Mouse (Mus musculus) liver, embryonic 14.5 days (tissue): ENCODE results near the gene Mecom. TPM values are rescaled to one million over a fixed set of nuclear protein-coding genes. Genes with fewer than 3 reads are reported as not detected.

Source experiments
- ATAC-seq: fragments of 200-750 bp; cut with Nextera tagmentation; 2 replicates; pipeline ENCODE4 v1.8.0; 2017; ENCODE audit warnings: moderate number of reproducible peaks, mild to moderate bottlenecking, moderate library complexity; ENCODE audit not compliant: insufficient read depth
- DNase-seq, 3 experiments: peaks; one replicate each; pipeline ENCODE4 v3.0.0-alpha.2; 2012 to 2013; ENCODE audit warnings: low read depth in 3 of 3, low spot score in 3 of 3
- H3K27ac ChIP-seq: fragments of 300-500 bp; sonication (generic); 2 replicates; pipeline ENCODE4 v1.5.1; 2014; ENCODE audit warnings: moderate library complexity, mild to moderate bottlenecking, control low read depth, inconsistent platforms
- H3K27me3 ChIP-seq: fragments of 300-500 bp; sonication (generic); 2 replicates; pipeline ENCODE4 v1.6.1; 2014; ENCODE audit warnings: mild to moderate bottlenecking, low read length, moderate library complexity; ENCODE audit not compliant: control insufficient read depth, insufficient read depth
- H3K36me3 ChIP-seq: fragments of 300-500 bp; sonication (generic); replicated peaks from 2 replicates; pipeline ENCODE4 v1.6.1; 2014; ENCODE audit warnings: low read depth; ENCODE audit not compliant: control insufficient read depth, insufficient read depth
- H3K4me1 ChIP-seq, 2 experiments: fragments of 200-500 bp in 1 of 2; fragments of 300-500 bp in 1 of 2; sonication (generic) in 1 of 2; replicated peaks; 2 replicates each; pipeline ENCODE4 v1.6.1; 2012 to 2014; ENCODE audit warnings: antibody characterized with exemption in 1 of 2, inconsistent platforms in 1 of 2, low read length in 1 of 2; ENCODE audit not compliant: control insufficient read depth in 2 of 2, insufficient read depth in 2 of 2
- H3K4me2 ChIP-seq: fragments of 300-500 bp; sonication (generic); 2 replicates; pipeline ENCODE4 v1.6.1; 2014; ENCODE audit warnings: low read depth, mild to moderate bottlenecking, control low read depth, moderate library complexity
- H3K4me3 ChIP-seq, 2 experiments: fragments of 200-500 bp in 1 of 2; fragments of 300-500 bp in 1 of 2; sonication (generic) in 1 of 2; 2 replicates each; pipeline ENCODE4 v1.5.1; 2012 to 2014; ENCODE audit warnings: low read depth in 2 of 2, low read length in 2 of 2, mild to moderate bottlenecking in 2 of 2, control low read depth in 1 of 2, inconsistent platforms in 1 of 2, moderate library complexity in 1 of 2; ENCODE audit not compliant: insufficient read depth in 1 of 2
- H3K9ac ChIP-seq: fragments of 300-500 bp; sonication (generic); replicated peaks from 2 replicates; pipeline ENCODE4 v1.6.1; 2014; ENCODE audit warnings: mild to moderate bottlenecking, control low read depth, moderate library complexity
- H3K9me3 ChIP-seq: fragments of 300-500 bp; sonication (generic); 2 replicates; pipeline ENCODE4 v1.6.1; 2016; ENCODE audit warnings: low read length, mixed read lengths; ENCODE audit not compliant: control insufficient read depth
- CTCF ChIP-seq: IDR thresholded peaks from 2 replicates; pipeline ENCODE4 v1.5.1; 2016; ENCODE audit warnings: antibody characterized with exemption, low read depth, control low read depth
- EP300 ChIP-seq: IDR thresholded peaks from 2 replicates; pipeline ENCODE4 v1.6.1; 2016; ENCODE audit warnings: antibody characterized with exemption, low read depth
- WGBS: fragments of 180-500 bp; shearing (Covaris S2); extraction: QIAGEN DNeasy Blood & Tissue Kit; methylation state at CpG from one replicate; pipeline ENCODE4 v1.1.7; 2014; ENCODE audit not compliant: insufficient replicate concordance; 5-methylcytosine and 5-hydroxymethylcytosine counted together
- polyA plus RNA-seq, 2 experiments: library from polyadenylated mRNA; depleted of rRNA in 1 of 2; stranded (reverse) in 1 of 2; unstranded in 1 of 2; fragments of >200 nt; fragmentation: Nextera tagmentation in 1 of 2; extraction: Ambion mirVana in 1 of 2; gene quantifications; 2 replicates each; pipeline versions ENCODE4 v1.2.1 to v1.2.3; 2012 to 2014

Gene Mecom
- polyA plus RNA-seq, 2 experiments, result 0.67 to 0.75 TPM

GRCm38 (mm10) chr3:30071271-30071670, 476.5 kb downstream of the Mecom start:
- Histone ChIP-seq H3K9ac (no peak overlapping the region), H3K36me3 (no peaks in the 10 kb centered on the region), H3K4me1 (no peaks in the 10 kb centered on the region), H3K27me3 (no peaks in the 10 kb centered on the region), H3K4me3 (no peak overlapping the region), H3K9me3 (no peaks in the 10 kb centered on the region), H3K4me2 (no peak overlapping the region), H3K27ac (no peak overlapping the region)
- ATAC-seq (no peak), DNase-seq (no peak)
- TF ChIP-seq CTCF (no peak), EP300 (no peak)

- no peak overlapping the region for H3K4me2 ChIP-seq
Measured at GRCm38 (mm10) chr3:30066519-30066918, 481.3 kb downstream of the Mecom start.

GRCm38 (mm10) chr3:30060058-30060457, 487.8 kb downstream of the Mecom start:
- DNase-seq (no peak), ATAC-seq (no peak)
- Histone ChIP-seq H3K4me3 (no peak overlapping the region), H3K4me1 (no peaks in the 10 kb centered on the region), H3K27me3 (no peaks in the 10 kb centered on the region), H3K36me3 (no peaks in the 10 kb centered on the region), H3K9ac (no peak overlapping the region), H3K9me3 (no peaks in the 10 kb centered on the region), H3K27ac (no peak overlapping the region), H3K4me2 (no peak overlapping the region)
- 67% methylated on average over 7 of the region's 7 CpGs for WGBS
- TF ChIP-seq EP300, result no peak
- no peak for TF ChIP-seq CTCF

More at GRCm38 (mm10) chr3:30066519-30066918, 481.3 kb downstream of the Mecom start:
- no peaks in the 10 kb centered on the region for H3K4me1 ChIP-seq
- H3K36me3 ChIP-seq, result no peaks in the 10 kb centered on the region
- DNase-seq (no peak), ATAC-seq (no peak)
- TF ChIP-seq EP300 (no peak), CTCF (no peak)
- no peak overlapping the region for H3K9ac ChIP-seq
- no peaks in the 10 kb centered on the region for H3K9me3 ChIP-seq
- no peak overlapping the region for H3K27ac ChIP-seq
- H3K27me3 ChIP-seq, result no peaks in the 10 kb centered on the region
- 35% methylated on average over 7 of the region's 7 CpGs for WGBS
- no peak overlapping the region for H3K4me3 ChIP-seq

- WGBS, result 58% methylated on average over 4 of the region's 4 CpGs
- ATAC-seq, result no peak
Measured at GRCm38 (mm10) chr3:30059615-30060014, 488.2 kb downstream of the Mecom start.

GRCm38 (mm10) chr3:30051287-30051686, 496.5 kb downstream of the Mecom start:
- no peak for DNase-seq
- Histone ChIP-seq H3K4me3 (no peak overlapping the region), H3K9ac (no peak overlapping the region), H3K27ac (no peak overlapping the region), H3K36me3 (no peaks in the 10 kb centered on the region), H3K9me3 (no peaks in the 10 kb centered on the region), H3K4me2 (no peak overlapping the region), H3K4me1 (no peaks in the 10 kb centered on the region), H3K27me3 (no peaks in the 10 kb centered on the region)
- WGBS, result 68% methylated on average over 6 of the region's 6 CpGs
- ATAC-seq, result no peak
- TF ChIP-seq EP300, result no peak
- TF ChIP-seq CTCF, result no peak

More at GRCm38 (mm10) chr3:30059615-30060014, 488.2 kb downstream of the Mecom start:
- no peak for TF ChIP-seq EP300
- no peak for TF ChIP-seq CTCF
- Histone ChIP-seq H3K9ac (no peak overlapping the region), H3K27ac (no peak overlapping the region), H3K27me3 (no peaks in the 10 kb centered on the region), H3K9me3 (no peaks in the 10 kb centered on the region), H3K4me3 (no peak overlapping the region), H3K36me3 (no peaks in the 10 kb centered on the region), H3K4me2 (no peak overlapping the region), H3K4me1 (no peaks in the 10 kb centered on the region)
- DNase-seq, result no peak
